Mouse (Mus musculus) kidney, embryonic 16.5 days (tissue): Measurements from ENCODE around the gene Col20a1. TPM values are rescaled to one million over a fixed set of nuclear protein-coding genes. Genes with fewer than 3 reads are reported as not detected.
A peak's percentile ranks its signal among the peaks of the same experiment; 100 is the strongest.

ENCODE experiments used
- ATAC-seq: fragments of 200-750 bp; cut with Nextera tagmentation; 2 replicates; pipeline ENCODE4 v1.8.0; 2017; ENCODE audit warnings: moderate TSS enrichment; ENCODE audit not compliant: low FRiP score, low TSS enrichment
- H3K27ac ChIP-seq: fragments of 300-500 bp; sonication (generic); 2 replicates; pipeline ENCODE4 v1.5.1; 2014; ENCODE audit warnings: low read length
- H3K27me3 ChIP-seq: fragments of 300-500 bp; sonication (generic); 2 replicates; pipeline ENCODE4 v1.6.1; 2014; ENCODE audit warnings: low read length, control low read depth, mixed read lengths; ENCODE audit not compliant: insufficient read depth
- H3K36me3 ChIP-seq: fragments of 300-500 bp; sonication (generic); 2 replicates; pipeline ENCODE4 v1.6.1; 2014; ENCODE audit warnings: low read length, control low read depth, mixed read lengths; ENCODE audit not compliant: insufficient read depth
- H3K4me1 ChIP-seq: fragments of 300-500 bp; sonication (generic); 2 replicates; pipeline ENCODE4 v1.6.1; 2014; ENCODE audit warnings: low read length, control low read depth, mixed read lengths; ENCODE audit not compliant: insufficient read depth
- H3K4me2 ChIP-seq: fragments of 300-500 bp; sonication (generic); replicated peaks from 2 replicates; pipeline ENCODE4 v1.6.1; 2014; ENCODE audit warnings: low read depth, low read length
- H3K4me3 ChIP-seq: fragments of 300-500 bp; sonication (generic); 2 replicates; pipeline ENCODE4 v1.5.1; 2014; ENCODE audit warnings: mild to moderate bottlenecking, low read length
- H3K9ac ChIP-seq: fragments of 300-500 bp; sonication (generic); replicated peaks from 2 replicates; pipeline ENCODE4 v1.6.1; 2014; ENCODE audit warnings: low read length
- H3K9me3 ChIP-seq: fragments of 300-500 bp; sonication (generic); 2 replicates; pipeline ENCODE4 v1.6.1; 2016; ENCODE audit warnings: low read length, control low read depth
- WGBS: fragments of 180-500 bp; shearing (Covaris S2); extraction: QIAGEN DNeasy Blood & Tissue Kit; methylation state at CpG from one replicate; pipeline ENCODE4 v1.1.7; 2014; 5-methylcytosine and 5-hydroxymethylcytosine counted together
- polyA plus RNA-seq: library from polyadenylated mRNA; unstranded; fragments of >200 nt; fragmentation: Nextera tagmentation; extraction: Ambion mirVana; gene quantifications from 2 replicates; pipeline ENCODE4 v1.2.1, GENCODE M21; 2015

The Col20a1 gene
- polyA plus RNA-seq, 1 experiment from 2014 or later: 0.47 TPM

- ATAC-seq: no peak
- no peak overlapping the region for H3K4me3 ChIP-seq
- 65% methylated on average over 9 of the region's 9 CpGs for WGBS
- no peaks in the 10 kb centered on the region for H3K36me3 ChIP-seq
- no peaks in the 10 kb centered on the region; the same call in 1 of the 2 replicates for H3K4me1 ChIP-seq
- H3K4me2 ChIP-seq: no peak overlapping the region
- H3K9me3 ChIP-seq: no peaks in the 10 kb centered on the region
- no peak overlapping the region for H3K9ac ChIP-seq
- H3K27me3 ChIP-seq: no peaks in the 10 kb centered on the region
- no peak overlapping the region for H3K27ac ChIP-seq
Observed at GRCm38 (mm10) chr2:181048986-181049385, 62.7 kb downstream of the Col20a1 start.

- 92% methylated on average over 1 of the region's 1 CpGs for WGBS
- Histone ChIP-seq H3K36me3 (no peaks in the 10 kb centered on the region), H3K9me3 (no peaks in the 10 kb centered on the region), H3K27me3 (no peaks in the 10 kb centered on the region), H3K4me1 (no peaks in the 10 kb centered on the region), H3K4me3 (no peak overlapping the region), H3K27ac (no peak overlapping the region), H3K9ac (no peak overlapping the region), H3K4me2 (no peak overlapping the region)
- ATAC-seq: no peak
Observed at GRCm38 (mm10) chr2:181052171-181052570, 65.8 kb downstream of the Col20a1 start.

- no peaks in the 10 kb centered on the region for H3K4me1 ChIP-seq
- H3K27me3 ChIP-seq: no peaks in the 10 kb centered on the region
- no peak; the same call in 1 of the 2 replicates for ATAC-seq
- H3K4me2 ChIP-seq: no peak overlapping the region
- H3K27ac ChIP-seq: no peak overlapping the region
- 36% methylated on average over 8 of the region's 8 CpGs for WGBS
- H3K36me3 ChIP-seq: no peaks in the 10 kb centered on the region
- H3K4me3 ChIP-seq: no peak overlapping the region
- no peaks in the 10 kb centered on the region for H3K9me3 ChIP-seq
- H3K9ac ChIP-seq: no peak overlapping the region
Observed at GRCm38 (mm10) chr2:181057341-181057740, 71.0 kb downstream of the Col20a1 start.

GRCm38 (mm10) chr2:181058193-181058592 is 71.9 kb downstream of the Col20a1 start:
- H3K9me3 ChIP-seq: no peaks in the 10 kb centered on the region
- H3K36me3 ChIP-seq: no peaks in the 10 kb centered on the region
- H3K27ac ChIP-seq: no peak overlapping the region
- H3K4me3 ChIP-seq: no peak overlapping the region
- H3K4me2 ChIP-seq: no peak overlapping the region
- no peaks in the 10 kb centered on the region for H3K27me3 ChIP-seq
- H3K4me1 ChIP-seq: no peaks in the 10 kb centered on the region
- H3K9ac ChIP-seq: no peak overlapping the region
- ATAC-seq: no peak
- WGBS: 13% methylated on average over 3 of the region's 3 CpGs

- Histone ChIP-seq H3K4me3 (no peak overlapping the region), H3K36me3 (no peaks in the 10 kb centered on the region), H3K9me3 (no peaks in the 10 kb centered on the region), H3K27me3 (no peaks in the 10 kb centered on the region), H3K4me2 (no peak overlapping the region), H3K27ac (no peak overlapping the region), H3K4me1 (no peaks in the 10 kb centered on the region), H3K9ac (no peak overlapping the region)
- ATAC-seq: peak; percentile 63; the same call in 1 of the 2 replicates
- 12% methylated on average over 5 of the region's 5 CpGs for WGBS
Observed at GRCm38 (mm10) chr2:181060127-181060526, 73.8 kb downstream of the Col20a1 start.

GRCm38 (mm10) chr2:181065827-181066226 is 79.5 kb downstream of the Col20a1 start:
- no peak for ATAC-seq
- WGBS: 40% methylated on average over 4 of the region's 4 CpGs
- no peak overlapping the region for H3K4me2 ChIP-seq
- H3K36me3 ChIP-seq: no peaks in the 10 kb centered on the region
- no peaks in the 10 kb centered on the region for H3K9me3 ChIP-seq
- no peak overlapping the region for H3K9ac ChIP-seq
- H3K27me3 ChIP-seq: no peaks in the 10 kb centered on the region
- H3K4me3 ChIP-seq: no peak overlapping the region
- H3K27ac ChIP-seq: no peak overlapping the region
- no peaks in the 10 kb centered on the region for H3K4me1 ChIP-seq

Other genes starting within 250 kb of the Col20a1 start
- not detected in 2 replicates for gene Bhlhe23, start 209.6 kb upstream of the Col20a1 start, polyA plus RNA-seq
- gene Ythdf1, start 65.6 kb upstream of the Col20a1 start, polyA plus RNA-seq: 16.0 and 27.1 TPM in 2 replicates
- gene Birc7, start 57.5 kb upstream of the Col20a1 start, polyA plus RNA-seq: not detected in 2 replicates
- 36.9 and 48.7 TPM in 2 replicates for gene Nkain4, start 31.8 kb upstream of the Col20a1 start, polyA plus RNA-seq
- 110 and 114 TPM in 2 replicates for gene Arfgap1, start 19.3 kb upstream of the Col20a1 start, polyA plus RNA-seq
- gene Chrna4, start 57.0 kb downstream of the Col20a1 start, polyA plus RNA-seq: 4.3 TPM in 2 replicates
- gene Kcnq2, start 148.8 kb downstream of the Col20a1 start, polyA plus RNA-seq: 0.16 and 0.44 TPM in 2 replicates
- gene Eef1a2, start 170.5 kb downstream of the Col20a1 start, polyA plus RNA-seq: 0.10 TPM in 1 of 2 replicates, not detected in the other
- gene Ppdpf, start 200.7 kb downstream of the Col20a1 start, polyA plus RNA-seq: 302 and 310 TPM in 2 replicates
- not detected in 2 replicates for gene Ptk6, start 216.3 kb downstream of the Col20a1 start, polyA plus RNA-seq
- 0.25 and 0.37 TPM in 2 replicates for gene Srms, start 226.7 kb downstream of the Col20a1 start, polyA plus RNA-seq
- 0.26 and 0.59 TPM in 2 replicates for gene Fndc11, start 233.5 kb downstream of the Col20a1 start, polyA plus RNA-seq